9 mouse cellular contexts compared by ENCODE assay signal in the genomic region with DNA sequence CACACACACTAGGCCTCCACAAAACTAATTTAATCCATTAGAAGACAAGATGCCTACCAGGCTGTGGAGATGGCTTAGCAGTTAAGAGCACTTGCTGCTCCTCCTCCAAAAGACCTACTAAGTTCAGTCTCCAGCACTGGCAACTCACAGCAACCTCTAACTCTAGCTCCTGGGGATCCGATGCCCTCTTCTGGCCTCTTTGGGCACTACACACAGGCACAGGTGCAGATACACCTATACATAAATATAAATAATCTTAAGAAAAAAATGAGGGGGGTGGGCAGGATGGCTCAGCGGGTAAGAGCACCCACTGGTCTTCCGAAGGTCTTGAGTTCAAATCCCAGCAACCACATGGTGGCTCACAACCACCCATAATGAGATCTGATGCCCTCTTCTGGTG. TPM values are rescaled to one million over a fixed set of nuclear protein-coding genes. Genes with fewer than 3 reads are reported as not detected.
DNase-seq lines count a peak whose midpoint lies in the region; ATAC-seq and TF ChIP-seq lines count a peak whose summit lies in the region.
"Had no signal": no experiment of that assay in that cellular context is flagged by ENCODE, and none has a peak within 500 bp of the region (broad histone marks: within the 10 kb centered on the region; RNA-seq: fewer than 3 reads in every experiment).

No protein-coding gene starts in this region.

- peak; percentile 62 for TF ChIP-seq CTCF in kidney, postnatal 0 days (IDR thresholded peaks at IDR 0.05; ENCODE audit: low read depth)
- TF ChIP-seq CTCF in cortical plate, adult 2 months (IDR thresholded peaks at IDR 0.05; ENCODE audit: extremely low read depth, insufficient read depth, low read length) = peak; percentile 4; the same call in 1 of the 2 replicates

- no peak overlapping the region for H3K4me2 ChIP-seq in kidney, postnatal 0 days (ENCODE audit: low read length)
- H3K4me2 ChIP-seq: forebrain, embryonic 13.5 days; liver, embryonic 13.5 days had no signal

- TF ChIP-seq POLR2A in cortical plate, adult 2 months (IDR thresholded peaks at IDR 0.05; ENCODE audit: extremely low read depth, insufficient read depth, low read length) = no peak

- no peak overlapping the region for H3K9ac ChIP-seq in kidney, postnatal 0 days (ENCODE audit: low read depth, low read length)
- H3K9ac ChIP-seq: forebrain, embryonic 13.5 days; liver, embryonic 13.5 days had no signal

- H3K4me1 ChIP-seq in kidney, postnatal 0 days (replicated peaks; ENCODE audit: insufficient read depth, low read length) = peaks cover 23% of the 10 kb centered on the region
- H3K4me1 ChIP-seq in cortical plate, adult 2 months (ENCODE audit: control insufficient read depth, insufficient read depth, low read length) = no peaks in the 10 kb centered on the region

- 28% methylated on average over 3 of the region's 3 CpGs for WGBS in kidney, postnatal 0 days

- H3K27me3 ChIP-seq in kidney, postnatal 0 days (ENCODE audit: insufficient read depth, low read length) = peaks cover 21% of the 10 kb centered on the region

- no peak overlapping the region for H3K4me3 ChIP-seq in kidney, postnatal 0 days (replicated peaks; ENCODE audit: low read depth, low read length)
- H3K4me3 ChIP-seq in cortical plate, adult 2 months (ENCODE audit: insufficient read depth, low read length) = no peak overlapping the region
- H3K4me3 ChIP-seq: forebrain, embryonic 13.5 days; liver, embryonic 13.5 days had no signal

- no peak for DNase-seq in kidney, postnatal 0 days (ENCODE audit: low spot score)
- DNase-seq in kidney, adult 11 months = no peak
- DNase-seq in 3T3-L1 (ENCODE audit: low read depth, low spot score) = peak; percentile 46
- peak; percentile 70 for DNase-seq in B cell, adult 2 months
- no peak for DNase-seq in urinary bladder, adult 2 months (ENCODE audit: low spot score)
- DNase-seq in frontal cortex, postnatal 36 days (ENCODE audit: low spot score in 2 of 2) = no peak
- DNase-seq: liver, embryonic 13.5 days had no signal

- no peak overlapping the region for H3K27ac ChIP-seq in kidney, postnatal 0 days
- H3K27ac ChIP-seq in cortical plate, adult 2 months (ENCODE audit: insufficient read depth, low read length) = no peak overlapping the region
- H3K27ac ChIP-seq: forebrain, embryonic 13.5 days; liver, embryonic 13.5 days had no signal

- H3K9me3 ChIP-seq in kidney, postnatal 0 days (replicated peaks; ENCODE audit: low read length) = no peaks in the 10 kb centered on the region
- H3K9me3 ChIP-seq: forebrain, embryonic 13.5 days; liver, embryonic 13.5 days had no signal

- ATAC-seq in kidney, postnatal 0 days (replicated peaks; ENCODE audit: low FRiP score, low read depth) = no peak
- ATAC-seq: forebrain, embryonic 13.5 days had no signal

- H3K36me3 ChIP-seq in kidney, postnatal 0 days (ENCODE audit: insufficient read depth, low read length) = no peaks in the 10 kb centered on the region
- H3K36me3 ChIP-seq: liver, embryonic 13.5 days had no signal

RNA-seq across cellular contexts. Expression of a gene that starts 2.0 kb away (rescaled TPM):
- 0.46 and 0.69 TPM in 2 replicates for polyA plus RNA-seq in kidney, postnatal 0 days (2015; fragmentation: Nextera tagmentation; extraction: Ambion mirVana)
- polyA plus RNA-seq in cortical plate, adult 2 months (2012; rRNA removed) = 57.1 and 59.0 TPM in 2 replicates
- 1.6 and 1.8 TPM in 2 replicates for polyA plus RNA-seq in urinary bladder, adult 2 months (2012; rRNA removed)
- polyA plus RNA-seq: forebrain, embryonic 13.5 days; liver, embryonic 13.5 days had no signal

RNA-seq across cellular contexts. Expression of a gene that starts 5.4 kb away (rescaled TPM):
- polyA plus RNA-seq in kidney, postnatal 0 days (2015; fragmentation: Nextera tagmentation; extraction: Ambion mirVana) = 75.8 and 76.5 TPM in 2 replicates
- polyA plus RNA-seq in cortical plate, adult 2 months (2012; rRNA removed) = 60.4 and 66.3 TPM in 2 replicates
- 67.2 and 75.9 TPM in 2 replicates for polyA plus RNA-seq in urinary bladder, adult 2 months (2012; rRNA removed)

RNA-seq across cellular contexts. Expression of a gene that starts 6.0 kb away (rescaled TPM):
- polyA plus RNA-seq in kidney, postnatal 0 days (2015; fragmentation: Nextera tagmentation; extraction: Ambion mirVana) = 32.6 and 33.1 TPM in 2 replicates
- 117 and 121 TPM in 2 replicates for polyA plus RNA-seq in cortical plate, adult 2 months (2012; rRNA removed)
- polyA plus RNA-seq in urinary bladder, adult 2 months (2012; rRNA removed) = 46.3 and 52.2 TPM in 2 replicates

RNA-seq across cellular contexts. Expression of a gene that starts 11.1 kb away (rescaled TPM):
- 3.9 and 4.0 TPM in 2 replicates for polyA plus RNA-seq in kidney, postnatal 0 days (2015; fragmentation: Nextera tagmentation; extraction: Ambion mirVana)
- polyA plus RNA-seq in cortical plate, adult 2 months (2012; rRNA removed) = 31.9 and 33.9 TPM in 2 replicates
- 3.6 and 4.1 TPM in 2 replicates for polyA plus RNA-seq in urinary bladder, adult 2 months (2012; rRNA removed)
- polyA plus RNA-seq: forebrain, embryonic 13.5 days had no signal

RNA-seq across cellular contexts. Expression of a gene that starts 14.7 kb away (rescaled TPM):
- 22.7 and 23.0 TPM in 2 replicates for polyA plus RNA-seq in kidney, postnatal 0 days (2015; fragmentation: Nextera tagmentation; extraction: Ambion mirVana)
- polyA plus RNA-seq in cortical plate, adult 2 months (2012; rRNA removed) = 59.2 and 62.9 TPM in 2 replicates
- 55.8 and 59.1 TPM in 2 replicates for polyA plus RNA-seq in urinary bladder, adult 2 months (2012; rRNA removed)

Comparison
In these comparisons a context has a peak if more than half of its experiments do, and no peak if none do; other contexts are left out.
1. DNase-seq: peak in 3T3-L1 (single experiment) and B cell, adult 2 months (2 of 2); none in kidney, postnatal 0 days (single experiment), kidney, adult 11 months (single experiment), urinary bladder, adult 2 months (single experiment) and frontal cortex, postnatal 36 days (0 of 2).
2. RNA of a gene that starts 2.0 kb away (polyA plus RNA-seq): 57.1 to 59.0 TPM in cortical plate, adult 2 months; 1.6 to 1.8 TPM in urinary bladder, adult 2 months and 0.46 to 0.69 TPM in kidney, postnatal 0 days; every median in the first group is over 10 times any median in the second.